Mouse (Mus musculus) MEL (cell line): ENCODE measurements around the gene Spats2.

Experiments used
- CHD2 ChIP-seq: IDR thresholded peaks from 2 replicates; pipeline ENCODE4 v1.6.1; 2011; ENCODE audit warnings: low read length, improper control_type of control experiment
- CTCF ChIP-seq, 3 experiments: IDR thresholded peaks in 2 of 3; conservative IDR thresholded peaks in 1 of 3; 2 replicates each; pipeline ENCODE4 v1.5.1; 2011 to 2012; ENCODE audit warnings: low read length in 3 of 3, low read depth in 2 of 3, mild to moderate bottlenecking in 2 of 3, improper control_type of control experiment in 1 of 3, inconsistent platforms in 1 of 3, mixed read lengths in 1 of 3, moderate library complexity in 1 of 3; ENCODE audit not compliant: control insufficient read depth in 1 of 3, insufficient read depth in 1 of 3, poor library complexity in 1 of 3, severe bottlenecking in 1 of 3
- GATA1 ChIP-seq: IDR thresholded peaks from 2 replicates; pipeline ENCODE4 v1.6.1; 2011; ENCODE audit warnings: low read depth, low read length, improper control_type of control experiment
- JUND ChIP-seq: IDR thresholded peaks from 2 replicates; pipeline ENCODE4 v1.6.1; 2011; ENCODE audit warnings: low read depth, mild to moderate bottlenecking, improper control_type of control experiment, low read length
- MEF2A ChIP-seq: IDR thresholded peaks from 2 replicates; pipeline ENCODE4 v1.6.1; 2014; ENCODE audit warnings: low read depth, mild to moderate bottlenecking, inconsistent platforms, low read length, improper control_type of control experiment; ENCODE audit not compliant: poor library complexity, insufficient replicate concordance, severe bottlenecking; ENCODE audit errors: extremely low read depth
- POLR2A ChIP-seq, 2 experiments: IDR thresholded peaks; 2 replicates each; pipeline ENCODE4 v1.6.1; 2011 to 2012; ENCODE audit warnings: low read length in 2 of 2, mild to moderate bottlenecking in 2 of 2, control low read depth in 1 of 2, improper control_type of control experiment in 1 of 2, low read depth in 1 of 2, moderate library complexity in 1 of 2; ENCODE audit not compliant: control insufficient read depth in 1 of 2, insufficient read depth in 1 of 2, poor library complexity in 1 of 2
- TCF12 ChIP-seq: IDR thresholded peaks from 2 replicates; pipeline ENCODE4 v1.6.1; 2014; ENCODE audit warnings: low read depth, mild to moderate bottlenecking, inconsistent platforms, low read length, improper control_type of control experiment, moderate library complexity
- USF2 ChIP-seq, 2 experiments: IDR thresholded peaks; 2 replicates each; pipeline ENCODE4 v1.6.1; 2011 to 2012; ENCODE audit warnings: improper control_type of control experiment in 2 of 2, low read length in 2 of 2, borderline replicate concordance in 1 of 2, inconsistent platforms in 1 of 2, low read depth in 1 of 2, mild to moderate bottlenecking in 1 of 2; ENCODE audit not compliant: insufficient read depth in 1 of 2
- ZNF384 ChIP-seq: IDR thresholded peaks from 2 replicates; pipeline ENCODE4 v1.6.1; 2012; ENCODE audit warnings: low read depth, mild to moderate bottlenecking, inconsistent platforms, low read length, improper control_type of control experiment

- TF ChIP-seq POLR2A (IDR thresholded peaks at IDR 0.05; ENCODE audit: control insufficient read depth in 1 of 2, insufficient read depth in 1 of 2, low read depth in 1 of 2, low read length in 2 of 2, poor library complexity in 1 of 2) (no peak), JUND (no peak), CTCF (IDR thresholded peaks at IDR 0.05 in 2 of 3, conservative IDR thresholded peaks at IDR 0.05 in 1 of 3; ENCODE audit: control insufficient read depth in 1 of 3, insufficient read depth in 1 of 3, low read depth in 2 of 3, low read length in 3 of 3, poor library complexity in 1 of 3, severe bottlenecking in 1 of 3) (no peak), MEF2A (no peak), ZNF384 (no peak), TCF12 (no peak), GATA1 (no peak), CHD2 (no peak), USF2 (IDR thresholded peaks at IDR 0.05; ENCODE audit: borderline replicate concordance in 1 of 2, insufficient read depth in 1 of 2, low read depth in 1 of 2, low read length in 2 of 2) (no peak)
Observed at GRCm38 (mm10) chr15:99129441-99129840, 3.7 kb downstream of the Spats2 start.
